Mouse (Mus musculus) mesoderm, embryonic 11.5 days (tissue): ENCODE results near the gene Ifi206.

Experiments
- DNase-seq: peaks from one replicate; pipeline ENCODE4 v3.0.0-alpha.2; 2012; ENCODE audit warnings: low read depth, low spot score

Ifi206 gene

DNA sequence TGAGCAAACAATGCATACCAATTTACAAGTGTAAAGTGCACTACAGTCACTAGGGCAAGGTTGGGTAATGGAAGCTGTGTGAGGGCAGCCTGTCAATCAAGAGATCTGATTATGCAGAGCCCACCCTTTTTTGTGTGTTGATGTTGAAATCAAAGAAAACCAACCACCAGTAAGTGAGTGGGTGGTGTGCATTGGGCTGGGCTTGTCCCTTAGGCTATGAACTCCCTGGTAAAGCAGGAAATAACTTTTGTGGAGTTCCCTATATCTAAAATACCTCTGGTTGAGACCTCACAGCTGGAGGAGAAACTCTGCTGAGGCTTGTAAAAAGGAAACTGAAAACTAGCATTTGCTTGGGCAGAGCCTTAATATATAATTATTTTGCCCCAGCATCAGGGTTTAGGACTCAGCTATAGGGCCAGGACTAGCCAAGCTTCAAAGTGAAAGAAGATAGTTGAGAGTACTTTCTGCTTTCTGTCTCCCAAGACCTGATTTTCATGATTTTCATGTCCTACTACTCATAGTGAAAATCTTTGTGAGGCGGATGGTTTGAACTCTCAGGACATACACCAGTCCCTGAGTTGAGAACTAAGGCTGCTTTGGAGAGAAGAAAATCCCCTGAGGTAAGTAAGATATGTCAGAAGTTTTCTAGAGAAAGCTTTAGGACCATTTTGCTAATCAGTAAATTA, 71.8 kb downstream of the Ifi206 start:
- no peak for DNase-seq

DNA sequence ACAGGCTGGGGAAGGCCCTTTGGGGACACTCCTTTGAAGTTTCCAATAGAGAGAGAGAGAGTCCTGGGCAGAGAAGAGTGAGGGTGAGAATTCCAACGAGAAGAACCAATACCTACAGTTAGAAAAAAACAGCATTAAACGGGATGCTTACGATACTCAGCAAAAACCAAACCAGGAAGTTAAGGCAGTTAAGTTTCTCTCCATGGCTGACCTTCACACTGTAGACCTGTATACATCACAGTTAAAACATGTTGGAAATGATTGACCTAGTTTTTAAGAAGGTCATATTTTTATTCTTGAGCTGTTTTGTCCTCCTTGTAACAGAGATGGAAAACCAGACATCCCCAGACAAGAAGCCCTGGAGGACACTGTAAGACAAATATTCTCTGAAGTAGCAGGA, 72.3 kb downstream of the Ifi206 start:
- no peak for DNase-seq
